Mouse (Mus musculus) midbrain, embryonic 15.5 days (tissue): ENCODE results near the gene Alkbh2. TPM values are rescaled to one million over a fixed set of nuclear protein-coding genes. Genes with fewer than 3 reads are reported as not detected.

Experiments
- ATAC-seq: fragments of 200-750 bp; cut with Nextera tagmentation; replicated peaks from 2 replicates; pipeline ENCODE4 v1.8.0; 2017; ENCODE audit warnings: moderate TSS enrichment
- H3K27ac ChIP-seq: fragments of 300-500 bp; sonication (generic); 2 replicates; pipeline ENCODE4 v1.5.1; 2015; ENCODE audit warnings: mild to moderate bottlenecking, inconsistent platforms
- H3K27me3 ChIP-seq: fragments of 300-500 bp; sonication (generic); replicated peaks from 2 replicates; pipeline ENCODE4 v1.6.1; 2015; ENCODE audit warnings: inconsistent platforms
- H3K36me3 ChIP-seq: fragments of 300-500 bp; sonication (generic); replicated peaks from 2 replicates; pipeline ENCODE4 v1.6.1; 2015; ENCODE audit warnings: inconsistent platforms
- H3K4me1 ChIP-seq: fragments of 300-500 bp; sonication (generic); 2 replicates; pipeline ENCODE4 v1.6.1; 2015; ENCODE audit warnings: inconsistent platforms
- H3K4me2 ChIP-seq: fragments of 300-500 bp; sonication (generic); 2 replicates; pipeline ENCODE4 v1.6.1; 2015; ENCODE audit warnings: inconsistent platforms, mild to moderate bottlenecking, moderate library complexity
- H3K4me3 ChIP-seq: fragments of 300-500 bp; sonication (generic); 2 replicates; pipeline ENCODE4 v1.5.1; 2015; ENCODE audit warnings: mild to moderate bottlenecking, inconsistent platforms
- H3K9ac ChIP-seq: fragments of 300-500 bp; sonication (generic); 2 replicates; pipeline ENCODE4 v1.6.1; 2015; ENCODE audit warnings: mild to moderate bottlenecking, inconsistent platforms
- H3K9me3 ChIP-seq: fragments of 300-500 bp; sonication (generic); 2 replicates; pipeline ENCODE4 v1.6.1; 2016; ENCODE audit warnings: inconsistent platforms
- WGBS: fragments of 180-500 bp; shearing (Covaris S2); methylation state at CpG from one replicate; pipeline ENCODE4 v1.1.7; 2015; ENCODE audit warnings: mixed read lengths; 5-methylcytosine and 5-hydroxymethylcytosine counted together
- polyA plus RNA-seq: library from polyadenylated mRNA; unstranded; fragments of >200 nt; fragmentation: Nextera tagmentation; extraction: Ambion mirVana; gene quantifications from 2 replicates; pipeline ENCODE4 v1.2.1, GENCODE M21; 2015

Alkbh2 gene
- polyA plus RNA-seq, 1 experiment from 2014 or later = 5.3 TPM

- no peak overlapping the region for H3K4me3 ChIP-seq
- no peaks in the 10 kb centered on the region for H3K4me1 ChIP-seq
- ATAC-seq = no peak
- H3K4me2 ChIP-seq = no peak overlapping the region
- H3K9ac ChIP-seq = no peak overlapping the region
- 82% methylated on average over 6 of the region's 6 CpGs for WGBS
- no peak overlapping the region for H3K27ac ChIP-seq
- H3K9me3 ChIP-seq = no peaks in the 10 kb centered on the region
- no peaks in the 10 kb centered on the region for H3K27me3 ChIP-seq
- H3K36me3 ChIP-seq = no peaks in the 10 kb centered on the region
Measured at GRCm38 (mm10) chr5:114161424-114161823, 33.4 kb upstream of the Alkbh2 start.

- no peaks in the 10 kb centered on the region for H3K27me3 ChIP-seq
- no peak overlapping the region for H3K9ac ChIP-seq
- ATAC-seq = no peak
- no peaks in the 10 kb centered on the region for H3K4me1 ChIP-seq
- H3K36me3 ChIP-seq = no peaks in the 10 kb centered on the region
- no peaks in the 10 kb centered on the region for H3K9me3 ChIP-seq
- no peak overlapping the region for H3K4me3 ChIP-seq
- 41% methylated on average over 7 of the region's 7 CpGs for WGBS
- H3K4me2 ChIP-seq = no peak overlapping the region
- H3K27ac ChIP-seq = no peak overlapping the region
Measured at GRCm38 (mm10) chr5:114157236-114157635, 29.2 kb upstream of the Alkbh2 start.

- Histone ChIP-seq H3K9me3 (no peaks in the 10 kb centered on the region), H3K27ac (no peak overlapping the region), H3K4me3 (no peak overlapping the region), H3K4me2 (no peak overlapping the region), H3K4me1 (no peaks in the 10 kb centered on the region), H3K36me3 (no peaks in the 10 kb centered on the region), H3K9ac (no peak overlapping the region), H3K27me3 (no peaks in the 10 kb centered on the region)
- 66% methylated on average over 9 of the region's 9 CpGs for WGBS
- ATAC-seq = no peak
Measured at GRCm38 (mm10) chr5:114155168-114155933, 27.3 kb upstream of the Alkbh2 start.

- H3K27ac ChIP-seq = no peak overlapping the region
- ATAC-seq = no peak
- no peak overlapping the region for H3K9ac ChIP-seq
- H3K27me3 ChIP-seq = no peaks in the 10 kb centered on the region
- H3K9me3 ChIP-seq = no peaks in the 10 kb centered on the region
- H3K4me3 ChIP-seq = no peak overlapping the region
- H3K4me1 ChIP-seq = no peaks in the 10 kb centered on the region
- H3K36me3 ChIP-seq = no peaks in the 10 kb centered on the region
- WGBS = 87% methylated on average over 5 of the region's 5 CpGs
- no peak overlapping the region for H3K4me2 ChIP-seq
Measured at GRCm38 (mm10) chr5:114154765-114155164, 26.7 kb upstream of the Alkbh2 start.

- no peak for ATAC-seq
- 2% methylated on average over 12 of the region's 12 CpGs for WGBS
- peak overlapping the region; percentile 25; the same call in 1 of the 2 replicates for H3K4me2 ChIP-seq
- H3K36me3 ChIP-seq = no peaks in the 10 kb centered on the region
- H3K9me3 ChIP-seq = peaks cover 5% of the 10 kb centered on the region; the same call in 1 of the 2 replicates
- H3K27me3 ChIP-seq = no peaks in the 10 kb centered on the region
- no peak overlapping the region for H3K27ac ChIP-seq
- peak overlapping the region; percentile 23 for H3K4me3 ChIP-seq
- H3K4me1 ChIP-seq = no peaks in the 10 kb centered on the region
- no peak overlapping the region for H3K9ac ChIP-seq
Measured at GRCm38 (mm10) chr5:114153490-114153889, 25.5 kb upstream of the Alkbh2 start.

GRCm38 (mm10) chr5:114152359-114153092 is 24.5 kb upstream of the Alkbh2 start:
- H3K9ac ChIP-seq = no peak overlapping the region
- no peak overlapping the region for H3K27ac ChIP-seq
- WGBS = 83% methylated on average over 12 of the region's 12 CpGs
- no peak overlapping the region for H3K4me2 ChIP-seq
- ATAC-seq = no peak
- no peaks in the 10 kb centered on the region for H3K36me3 ChIP-seq
- H3K4me1 ChIP-seq = no peaks in the 10 kb centered on the region
- no peaks in the 10 kb centered on the region for H3K27me3 ChIP-seq
- peaks cover 5% of the 10 kb centered on the region; the same call in 1 of the 2 replicates for H3K9me3 ChIP-seq
- no peak overlapping the region for H3K4me3 ChIP-seq

GRCm38 (mm10) chr5:114147043-114147972 is 19.3 kb upstream of the Alkbh2 start:
- no peak overlapping the region for H3K4me2 ChIP-seq
- H3K9me3 ChIP-seq = peaks cover 5% of the 10 kb centered on the region; the same call in 1 of the 2 replicates
- no peak overlapping the region for H3K27ac ChIP-seq
- 83% methylated on average over 14 of the region's 14 CpGs for WGBS
- no peak overlapping the region for H3K4me3 ChIP-seq
- H3K27me3 ChIP-seq = no peaks in the 10 kb centered on the region
- H3K36me3 ChIP-seq = no peaks in the 10 kb centered on the region
- no peak overlapping the region for H3K9ac ChIP-seq
- ATAC-seq = no peak
- peaks cover 6% of the 10 kb centered on the region; the same call in 1 of the 2 replicates for H3K4me1 ChIP-seq

- H3K27ac ChIP-seq = no peak within 1 kb of the TSS
- H3K36me3 ChIP-seq = no peaks in the 10 kb centered on the region
- H3K9ac ChIP-seq = no peak within 1 kb of the TSS
- H3K4me2 ChIP-seq = no peak within 1 kb of the TSS
- no peak for ATAC-seq
- H3K9me3 ChIP-seq = peaks cover 5% of the 10 kb centered on the region; the same call in 1 of the 2 replicates
- H3K4me1 ChIP-seq = peaks cover 6% of the 10 kb centered on the region; the same call in 1 of the 2 replicates
- WGBS = 54% methylated on average over 19 of the region's 19 CpGs
- H3K4me3 ChIP-seq = no peak within 1 kb of the TSS
- no peaks in the 10 kb centered on the region for H3K27me3 ChIP-seq
Measured at GRCm38 (mm10) chr5:114146028-114146888, 18.2 kb upstream of the Alkbh2 start, which contains the start of gene Acacb. Gene Acacb (plus strand): TSS chr5:114146535.

GRCm38 (mm10) chr5:114139175-114139574 is 11.2 kb upstream of the Alkbh2 start:
- Histone ChIP-seq H3K4me3 (no peak overlapping the region), H3K36me3 (no peaks in the 10 kb centered on the region), H3K9ac (no peak overlapping the region), H3K4me1 (peaks cover 23% of the 10 kb centered on the region), H3K4me2 (no peak overlapping the region), H3K27ac (peak overlapping the region; percentile 72), H3K27me3 (no peaks in the 10 kb centered on the region), H3K9me3 (no peaks in the 10 kb centered on the region)
- peak; percentile 82 for ATAC-seq
- WGBS = 19% methylated on average over 9 of the region's 9 CpGs

- Histone ChIP-seq H3K36me3 (no peaks in the 10 kb centered on the region), H3K4me1 (peaks cover 23% of the 10 kb centered on the region), H3K4me2 (no peak overlapping the region), H3K27me3 (no peaks in the 10 kb centered on the region), H3K4me3 (no peak overlapping the region), H3K27ac (peak overlapping the region; percentile 72), H3K9ac (no peak overlapping the region), H3K9me3 (no peaks in the 10 kb centered on the region)
- WGBS = 65% methylated on average over 21 of the region's 21 CpGs
- ATAC-seq = peak; percentile 51; the same call in 1 of the 2 replicates
Measured at GRCm38 (mm10) chr5:114138277-114139164, 10.5 kb upstream of the Alkbh2 start.
